Mouse (Mus musculus) lung, postnatal 4 days (tissue): ENCODE results near the gene Fcgrt.

Source experiments
- DNase-seq, 2 experiments: peaks; one replicate each; pipeline ENCODE4 v3.0.0; 2021

Gene Fcgrt

DNA sequence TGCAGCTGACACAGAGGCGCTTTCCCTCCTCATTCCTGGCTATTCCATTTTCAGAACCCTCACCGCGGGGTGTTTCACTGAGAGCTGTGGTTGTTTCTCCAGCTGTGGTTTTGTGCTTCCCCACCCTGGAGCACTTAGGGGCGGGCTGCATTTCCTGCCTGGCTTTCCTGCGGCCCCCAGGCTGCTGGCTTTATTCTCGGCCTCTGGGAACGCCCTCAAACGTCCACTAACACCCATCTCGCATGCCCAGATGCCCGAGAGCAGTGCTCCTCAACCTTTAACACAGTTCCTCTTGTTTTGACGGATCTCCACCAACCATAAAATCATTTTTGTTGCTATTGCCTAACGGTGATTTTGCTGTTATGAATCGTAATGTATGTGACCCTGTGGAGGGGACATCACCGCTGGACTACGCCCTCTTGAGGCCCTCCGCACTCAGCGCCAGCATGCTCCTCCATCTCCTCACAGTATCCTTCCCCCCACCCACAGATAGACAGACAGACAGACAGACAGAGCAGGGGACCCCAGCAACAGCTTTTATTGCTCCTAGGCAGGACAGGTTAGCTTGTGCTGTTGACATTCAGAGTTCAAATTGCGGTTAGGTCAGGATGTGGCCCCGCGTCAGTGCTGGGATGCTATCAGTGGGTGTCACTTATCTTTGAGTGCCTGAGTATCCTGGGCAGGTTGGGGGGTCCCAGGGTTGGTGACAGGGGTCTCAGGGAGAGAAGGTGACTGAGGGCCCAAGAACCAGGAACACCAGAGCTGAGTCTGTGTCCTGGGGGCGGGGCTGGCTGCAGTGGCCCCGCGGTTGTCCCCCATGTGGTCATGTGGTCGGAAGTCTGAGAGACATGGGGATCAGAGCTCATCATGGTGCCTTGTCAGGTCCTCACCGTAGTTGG is 21.0 kb downstream of the Fcgrt start:
- peak; percentile 82 to 85 for DNase-seq

DNA sequence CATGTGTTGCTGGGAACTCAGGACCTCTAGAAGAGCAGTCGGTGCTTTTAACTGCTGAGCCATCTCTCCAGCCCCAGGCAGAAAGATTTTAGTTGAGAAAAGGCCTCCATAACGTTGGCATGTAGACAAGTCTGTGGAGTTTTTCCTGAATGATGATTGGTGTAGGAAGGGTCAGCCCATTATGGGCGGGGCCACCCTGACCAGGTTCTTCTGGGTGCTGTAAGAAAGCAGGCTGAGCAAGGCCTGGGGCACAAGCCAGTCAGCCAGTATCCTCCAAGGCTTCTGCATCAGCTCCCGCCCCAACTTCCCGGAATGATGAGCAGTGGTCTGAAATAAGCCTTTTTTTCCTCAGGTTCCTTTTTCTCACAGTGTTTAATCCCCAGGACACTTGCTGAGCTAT is 22.6 kb downstream of the Fcgrt start:
- DNase-seq, result no peak

DNA sequence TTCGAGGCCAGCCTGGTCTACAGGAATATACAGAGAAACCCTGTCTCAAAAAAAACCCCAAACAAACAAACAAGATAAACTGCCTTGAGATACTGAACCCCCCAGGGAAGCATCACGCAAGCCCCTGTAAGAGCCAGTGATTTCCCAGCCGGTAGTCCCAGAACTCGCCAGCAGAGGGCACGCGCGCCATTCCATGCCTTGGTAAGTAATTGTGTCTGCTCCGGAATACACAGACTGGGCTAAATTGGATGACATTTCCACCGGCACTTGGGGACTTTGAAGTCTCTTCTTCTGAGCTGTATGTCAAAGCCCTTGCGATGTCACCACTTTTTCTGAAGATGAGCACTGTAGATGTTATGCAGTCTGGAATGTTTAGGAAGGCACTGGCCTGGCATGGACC is 23.8 kb downstream of the Fcgrt start:
- peak; percentile 89 to 94 for DNase-seq

DNA sequence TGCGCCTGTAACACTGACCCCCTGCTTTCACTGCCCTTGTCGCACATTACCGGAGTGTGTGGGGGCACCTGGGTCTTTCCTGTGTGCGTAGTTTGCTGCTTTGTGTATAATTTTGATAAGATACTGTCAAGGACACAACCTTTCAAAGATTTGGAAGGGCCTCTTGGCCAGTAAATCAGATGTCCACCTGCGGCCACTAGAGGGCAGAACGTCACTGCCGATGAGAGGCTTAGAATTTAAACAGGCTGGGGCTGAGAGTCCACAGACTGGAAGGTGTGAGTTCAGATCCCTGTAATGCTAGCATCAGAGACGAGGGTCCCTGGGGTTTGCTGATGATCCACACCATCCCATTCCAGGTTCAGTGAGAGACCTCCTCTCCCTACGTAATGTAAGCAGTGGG is 25.1 kb downstream of the Fcgrt start:
- peak; percentile 73 to 83 for DNase-seq

DNA sequence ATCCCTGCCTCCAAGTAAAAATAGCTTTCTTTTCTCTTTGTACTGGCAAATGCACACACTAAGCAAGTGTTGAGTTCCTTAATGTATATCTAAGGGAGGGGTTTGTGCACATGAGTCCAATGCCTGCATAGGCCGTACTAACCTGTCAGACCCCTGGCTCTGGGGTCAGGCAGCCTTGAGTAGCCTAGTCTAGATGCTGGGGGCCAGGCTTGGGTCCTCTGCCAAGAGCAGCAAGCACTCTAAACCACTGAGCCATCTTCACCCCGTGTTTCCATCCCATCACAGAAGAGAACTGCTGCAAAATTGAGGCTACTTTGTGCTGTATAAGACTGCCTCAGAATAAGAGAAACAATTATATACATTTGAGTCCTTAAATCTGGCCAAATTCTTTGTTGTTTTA is 25.8 kb downstream of the Fcgrt start:
- no peak for DNase-seq

DNA sequence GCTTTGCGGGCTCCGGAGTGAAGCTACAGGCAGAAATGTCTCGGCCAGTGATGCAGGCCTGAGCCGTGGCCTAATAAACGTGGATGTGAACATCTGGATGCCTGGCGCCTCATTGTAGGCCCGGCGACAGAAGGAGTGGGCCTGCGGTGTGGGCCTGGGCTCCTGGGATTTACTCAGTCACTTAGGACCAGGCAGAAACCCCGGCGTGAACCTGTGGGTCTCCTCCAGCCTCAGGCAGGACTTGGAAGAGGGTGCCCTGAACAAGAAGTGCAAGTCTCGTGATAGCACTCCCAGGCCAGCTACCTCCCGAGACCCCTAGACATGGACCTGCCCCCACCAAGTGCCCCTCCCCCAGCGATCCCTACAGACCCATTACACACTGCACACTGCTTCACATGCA is 26.3 kb downstream of the Fcgrt start:
- DNase-seq, result no peak

DNA sequence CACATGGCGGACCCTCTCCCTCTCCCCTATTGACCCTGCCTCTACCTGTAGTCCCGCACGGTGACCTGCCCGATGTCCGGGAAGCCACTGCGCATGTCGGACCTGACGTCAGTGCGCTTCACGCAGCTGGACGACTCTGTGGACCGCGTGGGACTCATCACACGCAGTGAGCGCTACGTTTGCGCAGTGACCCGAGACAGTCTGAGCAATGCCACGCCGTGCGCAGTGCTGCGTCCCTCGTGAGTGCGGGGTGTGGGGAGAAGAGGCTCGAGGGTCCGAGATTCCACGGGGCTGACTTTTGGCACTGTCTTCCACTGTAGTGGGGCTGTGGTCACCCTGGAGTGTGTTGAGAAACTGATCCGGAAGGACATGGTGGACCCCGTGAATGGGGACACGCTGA is 27.1 kb downstream of the Fcgrt start:
- DNase-seq, result no peak

DNA sequence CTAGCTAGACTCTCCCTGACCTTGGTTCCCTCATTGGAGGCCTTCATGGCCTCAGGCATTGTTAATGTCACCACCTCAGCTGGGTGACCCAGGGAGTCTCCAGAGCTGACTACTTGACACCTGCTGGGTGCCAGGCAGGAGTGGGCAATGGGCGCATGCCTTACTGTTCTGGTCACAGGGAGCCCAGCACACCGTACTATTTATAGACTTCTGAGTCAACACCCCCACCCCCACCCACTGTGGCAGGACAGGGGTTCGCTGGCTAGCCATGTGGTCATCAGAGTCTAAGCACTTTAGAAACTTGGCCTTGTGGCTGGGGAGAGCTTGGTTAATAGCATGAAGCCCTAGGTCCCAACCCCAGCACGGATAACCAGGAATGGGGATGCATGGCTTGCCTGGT is 28.2 kb downstream of the Fcgrt start:
- no peak for DNase-seq

DNA sequence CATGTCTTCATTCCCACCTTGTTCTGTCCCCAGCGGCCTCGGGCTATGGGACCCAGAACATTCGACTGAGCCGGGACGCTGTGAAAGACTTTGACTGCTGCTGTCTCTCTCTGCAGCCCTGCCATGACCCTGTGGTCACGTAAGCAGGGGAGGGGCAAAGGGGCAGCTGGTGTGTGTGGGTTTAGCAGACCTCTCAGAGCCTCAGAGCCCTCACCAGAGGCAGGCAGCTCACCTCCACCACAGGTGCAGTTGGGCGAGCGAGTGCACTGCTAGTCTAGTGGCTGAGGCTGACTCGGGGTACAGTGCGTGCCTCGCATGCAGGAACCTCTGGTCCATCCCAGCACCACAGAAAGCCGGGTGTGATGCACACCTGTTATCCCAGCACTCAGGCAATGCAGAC is 29.7 kb downstream of the Fcgrt start:
- no peak for DNase-seq

DNA sequence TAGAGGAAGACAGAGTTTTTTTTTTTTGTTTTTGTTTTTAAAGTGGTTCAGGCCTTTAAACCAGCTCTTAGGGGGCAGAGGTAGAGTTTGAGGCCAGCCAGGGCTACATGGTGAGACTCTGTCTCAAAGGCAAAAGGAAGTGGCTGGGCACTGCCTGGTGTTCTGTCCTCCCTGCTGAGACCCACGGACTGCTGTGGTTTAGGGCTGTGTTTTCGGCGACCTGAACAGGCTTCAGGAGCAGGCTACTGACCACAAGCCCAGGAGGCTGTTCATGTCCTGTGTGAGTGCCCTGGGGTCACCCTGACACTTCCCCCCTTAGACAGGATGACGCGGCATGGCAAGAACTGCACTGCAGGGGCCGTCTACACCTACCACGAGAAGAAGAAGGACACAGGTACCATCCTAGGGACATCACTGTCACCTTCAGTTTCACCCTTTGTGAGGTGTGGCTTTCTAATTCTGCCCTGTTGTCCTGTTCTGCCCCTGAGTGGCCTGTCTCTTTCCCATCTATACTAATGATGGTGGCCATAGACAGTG is 30.4 kb downstream of the Fcgrt start:
- DNase-seq, result no peak

DNA sequence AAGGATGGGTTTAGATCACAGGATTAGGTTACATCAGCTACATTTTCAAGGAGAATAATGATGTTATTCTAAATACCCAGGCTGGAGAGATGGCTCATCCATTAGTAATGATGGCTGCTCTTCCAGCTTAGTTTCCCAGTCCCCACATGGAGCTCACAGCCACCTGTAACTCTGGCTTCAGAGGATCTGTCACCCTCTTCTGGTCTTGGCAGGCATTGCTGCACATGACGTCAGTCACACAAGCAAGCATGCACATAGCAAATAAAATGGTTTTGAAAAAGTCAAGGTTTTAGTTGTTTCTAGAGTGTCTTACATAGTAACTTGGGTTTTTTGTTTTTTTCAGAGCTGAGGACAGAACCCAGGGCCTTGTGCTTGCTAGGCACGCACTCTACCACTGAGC is 31.4 kb downstream of the Fcgrt start:
- DNase-seq, result no peak

DNA sequence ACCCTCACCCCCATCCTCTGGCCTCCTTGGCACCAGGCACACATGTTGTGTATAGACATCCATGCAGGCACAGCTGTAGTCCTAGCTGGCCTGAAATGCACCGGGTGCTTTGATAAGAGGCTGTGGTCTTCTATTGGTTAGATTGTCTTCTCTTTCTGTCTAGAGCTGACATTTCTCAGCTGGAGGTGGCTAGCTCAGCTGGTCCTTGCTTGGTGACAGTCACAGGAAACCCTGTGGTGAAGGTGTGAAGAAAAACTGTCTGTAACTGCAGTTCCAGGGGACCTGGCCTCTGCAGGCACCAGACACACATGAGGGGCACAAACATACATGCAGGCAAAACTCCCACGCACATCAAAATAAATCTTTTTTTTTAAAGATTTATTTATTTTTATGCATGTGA is 34.0 kb downstream of the Fcgrt start:
- DNase-seq, result no peak

DNA sequence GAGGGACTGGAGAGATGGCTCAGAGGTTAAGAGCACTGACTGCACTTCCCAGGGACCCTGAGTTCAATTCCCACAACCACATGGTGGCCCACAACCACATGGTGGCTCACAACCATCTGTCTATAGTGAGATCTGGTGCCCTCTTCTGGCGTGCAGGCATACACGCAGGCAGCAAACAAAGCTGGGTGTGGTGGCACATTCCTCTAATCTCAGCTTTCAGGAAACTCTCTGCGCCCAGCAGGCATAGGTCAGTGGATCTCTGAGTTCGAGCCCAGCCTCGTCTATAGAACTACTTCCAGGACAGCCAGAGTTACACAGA is 35.7 kb downstream of the Fcgrt start:
- peak; percentile 59 to 77 for DNase-seq

DNA sequence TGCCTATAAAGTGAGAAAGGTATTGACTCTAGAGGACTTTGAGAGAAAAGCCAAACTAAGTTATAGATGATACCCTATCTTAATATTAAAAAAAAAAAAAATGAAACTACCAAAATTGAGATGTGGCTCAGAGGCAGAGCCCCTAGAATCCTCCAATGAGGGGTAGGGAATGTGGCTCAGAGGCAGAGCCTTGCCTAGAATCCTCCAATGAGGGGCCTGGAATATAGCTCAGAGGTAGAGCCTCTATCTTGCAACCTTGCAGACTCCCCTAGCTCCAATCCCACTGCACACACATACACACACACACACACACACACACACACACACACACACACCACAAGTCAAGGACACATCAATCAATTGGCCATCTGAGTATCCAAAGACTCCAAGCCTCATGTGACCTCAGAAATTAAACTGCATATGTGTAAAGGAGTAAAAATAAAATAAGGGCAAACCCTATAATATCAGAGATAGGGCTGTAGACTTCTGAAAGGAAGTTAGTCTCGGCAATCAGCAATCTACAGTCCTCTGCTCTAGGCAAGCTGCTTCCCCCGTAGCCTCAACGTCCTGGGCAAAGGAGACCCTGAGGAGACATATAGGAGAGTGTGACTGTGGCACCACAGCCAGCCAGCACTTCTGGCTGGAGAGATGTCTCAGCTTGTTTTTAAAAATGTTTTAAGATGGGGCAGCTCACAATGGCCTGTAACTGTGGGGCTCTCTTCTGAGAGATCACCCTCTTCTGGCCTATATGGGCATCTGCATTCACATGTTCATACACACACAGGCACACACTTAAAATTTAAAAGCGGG is 36.3 kb downstream of the Fcgrt start:
- DNase-seq, result no peak

DNA sequence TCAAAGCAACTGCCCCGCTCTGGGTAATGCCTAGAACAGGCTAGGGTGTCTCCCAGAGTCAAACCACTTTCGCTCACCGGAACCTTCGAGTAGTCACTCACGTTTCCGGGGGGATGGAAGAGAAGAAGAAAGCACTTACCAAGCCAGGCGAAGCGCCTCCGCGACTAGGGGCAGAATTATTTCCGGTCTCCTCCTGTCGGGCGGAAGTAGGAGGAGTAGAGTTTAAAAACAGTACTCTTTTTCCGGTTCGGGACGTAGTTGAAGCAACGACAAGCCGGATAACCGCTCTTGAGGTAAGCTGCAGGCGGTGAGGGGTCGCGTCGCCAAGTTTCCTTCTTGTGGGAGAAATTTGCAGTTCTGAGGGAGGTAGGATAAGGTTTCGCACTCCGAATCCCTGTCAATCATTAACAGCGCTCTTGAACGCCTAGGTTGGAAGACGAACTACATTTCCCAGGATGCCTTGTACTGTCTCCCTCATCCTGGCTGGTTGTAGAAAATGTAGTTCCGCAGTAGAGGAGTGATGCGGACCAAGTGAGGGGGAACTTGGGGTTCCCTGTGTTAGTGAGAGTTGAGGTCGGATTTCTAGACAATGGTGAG is 41.3 kb downstream of the Fcgrt start, which contains the start of the genes Nosip and Prrg2:
Gene Nosip (plus strand): TSS at position 191 of the 597 bp plus-strand sequence.
Gene Prrg2 (minus strand): TSS at position 439 of the 597 bp plus-strand sequence.
- DNase-seq, result peak; percentile 96

DNA sequence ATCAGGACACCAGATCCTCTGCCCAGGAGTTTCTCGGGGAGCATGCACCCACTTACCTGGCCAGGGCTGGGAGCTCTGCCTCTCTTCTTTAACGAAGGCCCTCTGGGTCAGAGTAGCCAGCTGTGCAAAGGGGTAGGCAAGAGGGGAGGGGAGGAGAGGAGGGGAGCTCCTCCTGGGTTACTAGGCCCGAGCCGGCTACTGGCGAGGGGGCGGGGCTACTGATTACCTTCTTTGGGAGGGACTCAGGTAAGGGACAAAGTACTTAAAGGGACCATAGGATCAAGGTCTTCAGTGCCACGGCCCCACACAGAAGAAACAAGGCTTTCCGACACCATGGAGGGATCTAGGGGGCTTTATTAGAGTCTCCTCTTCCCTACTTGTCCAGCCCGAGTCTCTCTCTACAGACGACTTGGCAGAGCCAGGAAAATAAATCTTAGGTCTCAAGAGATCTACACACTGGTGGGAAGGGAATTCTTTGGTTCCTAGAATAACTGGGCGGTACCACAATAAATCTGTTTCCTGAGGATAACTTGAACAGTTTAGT is 42.0 kb downstream of the Fcgrt start:
- peak; percentile 65 to 76 for DNase-seq

DNA sequence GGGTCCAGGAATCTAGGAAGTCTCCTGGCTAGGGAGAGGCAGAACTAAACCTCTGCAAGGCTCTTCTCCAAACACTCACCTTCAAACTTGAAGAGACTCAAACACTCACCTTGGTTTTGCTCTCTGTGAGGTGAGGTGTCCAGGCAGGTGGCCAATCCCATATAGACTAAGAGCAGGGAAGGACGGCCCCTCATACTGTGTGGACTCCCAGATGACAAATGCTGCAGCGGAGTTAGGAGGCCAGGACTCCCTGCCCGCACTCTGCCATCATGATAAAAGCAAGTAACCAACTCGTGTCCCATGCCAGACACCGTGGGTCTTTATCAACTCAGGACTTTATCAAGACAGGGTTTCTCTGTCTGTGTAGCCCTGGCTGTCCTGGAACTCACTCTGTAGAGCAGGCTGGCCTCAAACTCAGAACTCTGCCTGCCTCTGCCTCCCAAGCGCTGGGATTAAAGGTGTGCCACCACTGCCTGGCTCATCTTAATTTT is 43.0 kb downstream of the Fcgrt start:
- no peak for DNase-seq

DNA sequence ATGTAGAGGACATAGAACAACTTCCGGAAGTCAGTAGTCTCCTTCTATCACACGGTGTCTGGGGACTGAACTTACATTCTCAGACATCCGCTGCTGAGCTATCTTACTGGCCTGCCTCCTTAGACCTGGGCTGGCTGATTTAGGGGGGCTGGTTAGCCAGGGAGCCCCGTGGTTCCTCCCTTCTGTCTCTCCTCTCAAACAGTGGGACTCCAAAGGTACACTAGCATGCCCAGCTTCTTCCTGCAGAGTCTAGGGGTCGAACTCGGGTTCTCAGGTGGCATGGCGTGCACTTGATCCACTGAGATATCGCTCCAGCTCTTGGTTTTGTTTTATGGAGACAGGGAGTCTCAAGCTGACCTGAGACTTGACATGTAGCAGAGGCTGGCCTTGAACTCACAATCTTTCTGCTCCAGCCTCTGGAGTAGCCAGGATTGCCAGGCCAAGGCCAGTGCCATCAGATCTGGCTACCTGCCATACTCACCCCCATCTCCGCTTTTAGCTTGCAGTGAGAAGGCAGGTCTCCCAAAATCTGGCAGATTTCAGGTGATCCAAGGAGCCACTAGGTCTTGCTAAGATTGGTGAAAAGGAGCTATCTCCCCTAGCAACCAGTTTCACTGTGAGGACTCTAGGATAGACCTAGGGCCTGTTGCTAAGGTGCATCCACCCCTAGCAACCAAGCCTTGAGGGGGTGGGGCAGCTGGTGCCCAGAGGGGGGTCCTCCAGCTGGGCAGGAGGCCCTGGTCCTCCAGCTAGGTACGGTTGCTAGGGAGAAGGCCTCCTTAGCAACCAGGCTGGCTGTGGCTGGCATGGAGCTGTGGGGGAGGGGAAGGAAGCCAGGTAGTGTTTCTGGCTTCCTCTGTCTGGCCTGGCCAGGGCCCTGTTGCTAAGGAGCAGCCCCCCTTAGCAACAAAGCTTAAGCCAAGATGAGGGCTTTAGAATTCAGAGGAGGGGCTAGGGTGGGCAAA is 44.8 kb downstream of the Fcgrt start:
- DNase-seq, result no peak

DNA sequence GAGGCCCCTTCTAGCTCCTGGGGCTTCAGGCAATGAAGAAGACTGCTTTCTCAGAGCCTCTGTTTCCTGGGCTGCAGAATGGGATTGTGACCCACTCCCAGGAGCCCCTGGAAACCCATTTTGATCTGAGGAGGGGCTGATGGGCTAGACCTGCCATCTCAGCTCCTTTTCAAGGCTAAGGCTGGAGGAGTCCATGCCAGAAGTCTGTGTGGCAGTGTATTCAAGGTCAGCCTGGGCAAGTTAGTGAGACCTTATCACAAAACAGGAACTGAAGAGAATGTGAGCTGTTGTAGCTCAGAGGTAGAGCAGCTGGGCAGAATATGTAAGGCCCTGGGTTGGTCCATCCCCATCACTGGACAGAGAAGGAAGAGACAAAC is 46.7 kb downstream of the Fcgrt start:
- no peak for DNase-seq

DNA sequence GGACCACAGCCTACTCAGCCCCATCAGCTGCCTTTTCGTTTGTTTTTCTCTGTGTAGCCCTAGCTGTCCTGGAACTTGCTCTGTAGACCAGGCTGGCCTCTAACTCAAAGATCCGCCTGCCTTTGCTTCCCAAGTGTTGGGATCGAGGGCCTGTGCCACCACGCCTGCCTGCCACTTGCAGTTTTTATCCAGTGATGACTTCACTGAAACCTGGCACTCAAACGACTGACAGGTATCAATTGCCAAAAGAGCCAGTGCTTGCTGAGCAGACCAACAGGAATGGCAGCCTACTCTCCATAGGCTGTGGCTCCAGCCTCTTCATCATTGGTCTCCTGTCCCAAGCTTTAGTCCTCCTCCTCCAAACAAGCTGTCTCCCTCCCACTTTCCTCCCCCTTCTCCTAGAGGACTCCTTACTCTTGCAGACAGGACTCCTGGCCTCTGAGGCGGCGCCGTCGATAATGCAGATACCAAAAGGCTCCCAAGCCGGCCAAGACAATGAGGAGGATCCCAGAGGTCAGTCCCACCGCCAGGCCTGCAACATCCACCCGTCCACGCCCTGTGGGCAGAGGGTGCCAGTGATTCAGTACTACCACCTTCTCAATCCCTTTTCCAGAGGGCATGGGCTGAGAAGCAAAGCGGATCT is 47.2 kb downstream of the Fcgrt start:
- no peak for DNase-seq

DNA sequence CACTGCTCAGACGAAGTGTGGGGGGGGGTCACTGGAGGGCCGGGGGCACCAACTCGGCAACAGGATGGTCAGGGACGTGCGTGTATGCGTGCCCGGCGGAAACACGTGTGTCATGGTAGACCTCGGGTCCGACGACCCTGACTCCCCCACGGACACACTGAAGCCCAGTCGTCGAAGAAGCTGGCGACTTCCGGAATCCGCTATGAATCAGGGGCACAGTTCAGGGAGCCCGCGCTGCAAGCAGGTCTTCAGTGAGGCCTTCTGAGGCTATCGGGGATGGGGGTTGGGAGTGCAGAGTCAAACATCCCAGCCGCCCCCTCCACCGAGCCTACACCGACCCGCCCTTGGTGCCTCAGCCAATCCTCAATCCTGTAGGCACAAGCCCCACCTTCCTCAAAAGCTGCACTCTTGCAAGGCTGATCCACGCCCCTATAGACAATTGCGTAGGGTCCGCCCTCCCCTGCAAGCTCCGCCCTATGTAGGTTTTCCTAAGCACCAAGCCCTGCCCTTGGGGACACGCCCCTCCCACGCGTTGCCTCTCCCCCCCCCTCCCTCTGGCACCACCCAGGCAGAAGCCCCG is 49.6 kb downstream of the Fcgrt start:
- peak; percentile 96 to 98 for DNase-seq
